Mouse (Mus musculus): Measurements from ENCODE around the gene Sez6l2. TPM values are rescaled to one million over a fixed set of nuclear protein-coding genes. Genes with fewer than 3 reads are reported as not detected.
"Not testable (repeated sequence)": the region's sequence is repeated elsewhere in the genome, so short reads cannot be mapped to it uniquely, and the experiment has no call there.

Gene Sez6l2
- 0.20 and 0.28 TPM in 2 replicates for total RNA-seq (2014; rRNA removed)
- polyA plus RNA-seq (2012; rRNA removed), result 0.31 and 0.60 TPM in 2 replicates

- WGBS, result 1% methylated on average over 42 of the region's 42 CpGs
- DNase-seq (ENCODE audit: extremely low read depth, low read depth, low spot score), result peak; percentile 48
- H3K4me3 ChIP-seq (ENCODE audit: insufficient read depth, low read depth, low read length), result peak within 1 kb of the TSS; percentile 57; the same call in 1 of the 2 replicates
- no peak within 1 kb of the TSS for H3K9ac ChIP-seq (ENCODE audit: low read depth, low read length)
- TF ChIP-seq POLR2A (IDR thresholded peaks at IDR 0.05; ENCODE audit: extremely low read depth, insufficient read depth, low read length) (no peak), CTCF (IDR thresholded peaks at IDR 0.05; ENCODE audit: low read depth, low read length) (no peak)
- no peaks in the 10 kb centered on the region; the same call in 1 of the 2 replicates for H3K4me1 ChIP-seq (ENCODE audit: control insufficient read depth, insufficient read depth, low read length)
- H3K79me2 ChIP-seq (ENCODE audit: control insufficient read depth, insufficient read depth, low read length), result no peaks in the 10 kb centered on the region
- H3K27ac ChIP-seq (replicated peaks; ENCODE audit: insufficient read depth, low read depth, low read length), result no peak within 1 kb of the TSS
- H3K27me3 ChIP-seq (ENCODE audit: control insufficient read depth, insufficient read depth, low read length), result peaks cover 6% of the 10 kb centered on the region; the same call in 1 of the 2 replicates
- H3K36me3 ChIP-seq (ENCODE audit: control insufficient read depth, insufficient read depth, low read length), result no peaks in the 10 kb centered on the region
Measured at GRCm38 (mm10) chr7:126949793-126950646, at the start of gene Sez6l2. Sez6l2 (plus strand) TSS chr7:126950563.

GRCm38 (mm10) chr7:126905590-126905989 lies 44.8 kb upstream of the Sez6l2 start:
- no peak overlapping the region for H3K27ac ChIP-seq (replicated peaks; ENCODE audit: insufficient read depth, low read depth, low read length)
- 21% methylated on average over 3 of the region's 3 CpGs for WGBS

GRCm38 (mm10) chr7:126914844-126915243 lies 35.5 kb upstream of the Sez6l2 start:
- no peak for TF ChIP-seq POLR2A (IDR thresholded peaks at IDR 0.05; ENCODE audit: extremely low read depth, insufficient read depth, low read length)
- no peak for TF ChIP-seq CTCF (IDR thresholded peaks at IDR 0.05; ENCODE audit: low read depth, low read length)
- 87% methylated on average over 3 of the region's 3 CpGs for WGBS
- no peak overlapping the region for H3K4me3 ChIP-seq (ENCODE audit: insufficient read depth, low read depth, low read length)
- H3K27ac ChIP-seq (replicated peaks; ENCODE audit: insufficient read depth, low read depth, low read length), result no peak overlapping the region
- H3K36me3 ChIP-seq (ENCODE audit: control insufficient read depth, insufficient read depth, low read length), result peaks cover 13% of the 10 kb centered on the region
- DNase-seq (ENCODE audit: extremely low read depth, low read depth, low spot score), result no peak
- no peak overlapping the region for H3K9ac ChIP-seq (ENCODE audit: low read depth, low read length)
- H3K4me1 ChIP-seq (ENCODE audit: control insufficient read depth, insufficient read depth, low read length), result peaks cover 5% of the 10 kb centered on the region
- H3K79me2 ChIP-seq (ENCODE audit: control insufficient read depth, insufficient read depth, low read length), result peaks cover 28% of the 10 kb centered on the region; the same call in 1 of the 2 replicates
- no peaks in the 10 kb centered on the region for H3K27me3 ChIP-seq (ENCODE audit: control insufficient read depth, insufficient read depth, low read length)

More at GRCm38 (mm10) chr7:126905590-126905989, 44.8 kb upstream of the Sez6l2 start:
- H3K36me3 ChIP-seq (ENCODE audit: control insufficient read depth, insufficient read depth, low read length), result peaks cover 28% of the 10 kb centered on the region
- H3K9ac ChIP-seq (ENCODE audit: low read depth, low read length), result no peak overlapping the region
- H3K4me1 ChIP-seq (ENCODE audit: control insufficient read depth, insufficient read depth, low read length), result peaks cover 13% of the 10 kb centered on the region
- peaks cover 46% of the 10 kb centered on the region for H3K79me2 ChIP-seq (ENCODE audit: control insufficient read depth, insufficient read depth, low read length)
- TF ChIP-seq POLR2A (IDR thresholded peaks at IDR 0.05; ENCODE audit: extremely low read depth, insufficient read depth, low read length) (no peak), CTCF (IDR thresholded peaks at IDR 0.05; ENCODE audit: low read depth, low read length) (no peak)
- no peaks in the 10 kb centered on the region for H3K27me3 ChIP-seq (ENCODE audit: control insufficient read depth, insufficient read depth, low read length)
- DNase-seq (ENCODE audit: extremely low read depth, low read depth, low spot score), result peak; percentile 58
- no peak overlapping the region for H3K4me3 ChIP-seq (ENCODE audit: insufficient read depth, low read depth, low read length)

GRCm38 (mm10) chr7:126918356-126918755 lies 32.0 kb upstream of the Sez6l2 start:
- H3K36me3 ChIP-seq (ENCODE audit: control insufficient read depth, insufficient read depth, low read length); H3K27ac ChIP-seq (replicated peaks; ENCODE audit: insufficient read depth, low read depth, low read length); H3K4me3 ChIP-seq (ENCODE audit: insufficient read depth, low read depth, low read length); H3K9ac ChIP-seq (ENCODE audit: low read depth, low read length); DNase-seq (ENCODE audit: extremely low read depth, low read depth, low spot score); H3K27me3 ChIP-seq (ENCODE audit: control insufficient read depth, insufficient read depth, low read length): not testable (repeated sequence)
- Histone ChIP-seq H3K79me2 (ENCODE audit: control insufficient read depth, insufficient read depth, low read length) (peaks cover 34% of the 10 kb centered on the region; the same call in 1 of the 2 replicates), H3K4me1 (ENCODE audit: control insufficient read depth, insufficient read depth, low read length) (peaks cover 13% of the 10 kb centered on the region)
- 37% methylated on average over 4 of the region's 4 CpGs for WGBS

- Histone ChIP-seq H3K79me2 (ENCODE audit: control insufficient read depth, insufficient read depth, low read length) (peaks cover 27% of the 10 kb centered on the region; the same call in 1 of the 2 replicates), H3K36me3 (ENCODE audit: control insufficient read depth, insufficient read depth, low read length) (peaks cover 2% of the 10 kb centered on the region; the same call in 1 of the 2 replicates), H3K9ac (ENCODE audit: low read depth, low read length) (no peak overlapping the region), H3K27ac (replicated peaks; ENCODE audit: insufficient read depth, low read depth, low read length) (0 out of 2 replicates have a peak overlapping the region, but pooled peaks have one; percentile 2), H3K4me3 (ENCODE audit: insufficient read depth, low read depth, low read length) (no peak overlapping the region), H3K4me1 (ENCODE audit: control insufficient read depth, insufficient read depth, low read length) (peaks cover 16% of the 10 kb centered on the region), H3K27me3 (ENCODE audit: control insufficient read depth, insufficient read depth, low read length) (no peaks in the 10 kb centered on the region)
- no peak for TF ChIP-seq POLR2A (IDR thresholded peaks at IDR 0.05; ENCODE audit: extremely low read depth, insufficient read depth, low read length)
- no peak for TF ChIP-seq CTCF (IDR thresholded peaks at IDR 0.05; ENCODE audit: low read depth, low read length)
- no peak for DNase-seq (ENCODE audit: extremely low read depth, low read depth, low spot score)
- WGBS, result 68% methylated on average over 4 of the region's 4 CpGs
Measured at GRCm38 (mm10) chr7:126919973-126920372, 30.4 kb upstream of the Sez6l2 start.
